Mouse (Mus musculus) CH12.LX (cell line): ENCODE measurements at regions not wholly inside any gene's neighbourhood (a gene's known extent, or its start where the extent isn't known, plus 50 kb on each side); places are given as distances from the start of the nearest gene placed in this dataset.

Source experiments
- DNase-seq: peaks from one replicate; pipeline ENCODE4 v3.0.0-alpha.2; 2013; ENCODE audit errors: extremely low read depth
- H3K27ac ChIP-seq: 2 replicates; pipeline ENCODE4 v1.5.1; 2012; ENCODE audit warnings: low read depth, mild to moderate bottlenecking, control low read depth, moderate library complexity; ENCODE audit not compliant: insufficient read depth
- H3K27me3 ChIP-seq: replicated peaks from 2 replicates; pipeline ENCODE3; 2012; ENCODE audit warnings: inconsistent platforms
- H3K36me3 ChIP-seq, 2 experiments: replicated peaks in 1 of 2; 2 replicates each; pipeline versions ENCODE3 to v1.6.1; 2012; ENCODE audit warnings: inconsistent platforms in 1 of 2, low read length in 1 of 2, mild to moderate bottlenecking in 1 of 2, mixed read lengths in 1 of 2, moderate library complexity in 1 of 2; ENCODE audit not compliant: control insufficient read depth in 1 of 2, insufficient read depth in 1 of 2
- H3K4me1 ChIP-seq, 2 experiments: 2 replicates each; pipeline ENCODE4 v1.6.1; 2012; ENCODE audit warnings: inconsistent platforms in 1 of 2, moderate library complexity in 1 of 2; ENCODE audit not compliant: insufficient read depth in 2 of 2, control insufficient read depth in 1 of 2
- H3K4me2 ChIP-seq: 2 replicates; pipeline ENCODE4 v1.6.1; 2012; ENCODE audit warnings: low read depth, mild to moderate bottlenecking, control low read depth; ENCODE audit not compliant: poor library complexity, insufficient read depth, severe bottlenecking
- H3K4me3 ChIP-seq, 3 experiments: fragments of 150-350 bp in 1 of 3; sonication (generic) in 1 of 3; replicated peaks in 1 of 3; 2 replicates each; pipeline versions ENCODE3 to v1.5.1; 2011 to 2012; ENCODE audit warnings: low read depth in 2 of 3, low read length in 2 of 3, mild to moderate bottlenecking in 2 of 3, moderate library complexity in 2 of 3, control low read depth in 1 of 3, improper control_type of control experiment in 1 of 3, inconsistent platforms in 1 of 3, mixed read lengths in 1 of 3; ENCODE audit not compliant: poor library complexity in 1 of 3
- H3K79me2 ChIP-seq: replicated peaks from 2 replicates; pipeline ENCODE4 v1.6.1; 2012; ENCODE audit warnings: mild to moderate bottlenecking, moderate library complexity; ENCODE audit not compliant: control insufficient read depth, poor library complexity, insufficient read depth, severe bottlenecking; ENCODE audit errors: extremely low read depth
- H3K9ac ChIP-seq: 2 replicates; pipeline ENCODE4 v1.6.1; 2012; ENCODE audit warnings: low read depth, mild to moderate bottlenecking, control low read depth, moderate library complexity; ENCODE audit not compliant: insufficient read depth
- H3K9me3 ChIP-seq: replicated peaks from 2 replicates; pipeline ENCODE3; 2012; ENCODE audit warnings: low read length, inconsistent platforms, mixed read lengths
- BHLHE40 ChIP-seq: IDR thresholded peaks from 2 replicates; pipeline ENCODE4 v1.6.1; 2011; ENCODE audit warnings: mild to moderate bottlenecking, low read depth, low read length, improper control_type of control experiment
- CHD2 ChIP-seq: IDR thresholded peaks from 2 replicates; pipeline ENCODE4 v1.6.1; 2011; ENCODE audit warnings: low read length, improper control_type of control experiment
- EP300 ChIP-seq: IDR thresholded peaks from 2 replicates; pipeline ENCODE4 v1.6.1; 2011; ENCODE audit warnings: low read length, improper control_type of control experiment
- IRF4 ChIP-seq: IDR thresholded peaks from 2 replicates; pipeline ENCODE4 v1.6.1; 2014; ENCODE audit warnings: low read depth, mild to moderate bottlenecking, inconsistent platforms, low read length, improper control_type of control experiment
- JUN ChIP-seq: IDR thresholded peaks from 2 replicates; pipeline ENCODE4 v1.6.1; 2011; ENCODE audit warnings: low read depth, mild to moderate bottlenecking, low read length, improper control_type of control experiment, moderate library complexity; ENCODE audit not compliant: insufficient read depth
- JUND ChIP-seq: conservative IDR thresholded peaks from 2 replicates; pipeline ENCODE4 v1.6.1; 2011; ENCODE audit warnings: low read depth, low read length, improper control_type of control experiment
- MAX ChIP-seq: IDR thresholded peaks from 2 replicates; pipeline ENCODE4 v1.6.1; 2011; ENCODE audit warnings: low read length, improper control_type of control experiment
- MXI1 ChIP-seq: IDR thresholded peaks from 2 replicates; pipeline ENCODE4 v1.6.1; 2011; ENCODE audit warnings: mild to moderate bottlenecking, low read depth, low read length, improper control_type of control experiment
- MYC ChIP-seq: IDR thresholded peaks from 2 replicates; pipeline ENCODE4 v1.6.1; 2011; ENCODE audit warnings: low read depth, mild to moderate bottlenecking, improper control_type of control experiment, low read length
- NELFE ChIP-seq: IDR thresholded peaks from 2 replicates; pipeline ENCODE4 v1.6.1; 2011; ENCODE audit warnings: low read depth, low read length, improper control_type of control experiment
- PAX5 ChIP-seq: IDR thresholded peaks from 2 replicates; pipeline ENCODE4 v1.6.1; 2012; ENCODE audit warnings: low read length, inconsistent platforms, mixed read lengths
- POLR2A ChIP-seq: IDR thresholded peaks from 2 replicates; pipeline ENCODE4 v1.6.1; 2011; ENCODE audit warnings: low read depth, mild to moderate bottlenecking, improper control_type of control experiment, low read length
- POLR2AphosphoS2 ChIP-seq: IDR thresholded peaks from 2 replicates; pipeline ENCODE4 v1.6.1; 2011; ENCODE audit warnings: low read depth, low read length, improper control_type of control experiment
- RAD21 ChIP-seq: IDR thresholded peaks from 2 replicates; pipeline ENCODE4 v1.6.1; 2011; ENCODE audit warnings: low read depth, mild to moderate bottlenecking, low read length, improper control_type of control experiment, moderate library complexity
- RCOR1 ChIP-seq: conservative IDR thresholded peaks from 2 replicates; pipeline ENCODE4 v1.6.1; 2012; ENCODE audit warnings: low read depth, mild to moderate bottlenecking, inconsistent platforms, low read length, improper control_type of control experiment
- SIN3A ChIP-seq: IDR thresholded peaks from 2 replicates; pipeline ENCODE4 v1.6.1; 2012; ENCODE audit warnings: low read length, improper control_type of control experiment, inconsistent platforms
- SMC3 ChIP-seq: IDR thresholded peaks from 2 replicates; pipeline ENCODE4 v1.6.1; 2011; ENCODE audit warnings: low read depth, low read length, improper control_type of control experiment
- TBP ChIP-seq: conservative IDR thresholded peaks from 2 replicates; pipeline ENCODE4 v1.6.1; 2011; ENCODE audit warnings: low read depth, low read length, improper control_type of control experiment
- UBTF ChIP-seq: IDR thresholded peaks from 2 replicates; pipeline ENCODE4 v1.6.1; 2012; ENCODE audit warnings: low read depth, mild to moderate bottlenecking, inconsistent platforms, low read length, improper control_type of control experiment, moderate library complexity
- USF1 ChIP-seq: IDR thresholded peaks from 2 replicates; pipeline ENCODE4 v1.6.1; 2014; ENCODE audit warnings: low read depth, mild to moderate bottlenecking, inconsistent platforms, low read length, improper control_type of control experiment
- USF2 ChIP-seq: conservative IDR thresholded peaks from 2 replicates; pipeline ENCODE4 v1.6.1; 2011; ENCODE audit warnings: low read depth, low read length, improper control_type of control experiment
- ZC3H11A ChIP-seq: IDR thresholded peaks from 2 replicates; pipeline ENCODE4 v1.6.1; 2012; ENCODE audit warnings: low read depth, mild to moderate bottlenecking, inconsistent platforms, low read length, improper control_type of control experiment
- ZMIZ1 ChIP-seq: IDR thresholded peaks from 2 replicates; pipeline ENCODE4 v1.6.1; 2012; ENCODE audit warnings: low read depth, mild to moderate bottlenecking, inconsistent platforms, low read length, improper control_type of control experiment
- ZNF384 ChIP-seq: IDR thresholded peaks from 2 replicates; pipeline ENCODE4 v1.6.1; 2012; ENCODE audit warnings: low read depth, low read length, improper control_type of control experiment, inconsistent platforms
- dilution Hi-C: fragments of 300-500 bp; cut with MboI; formaldehyde crosslinking; loops from 2 replicates; pipeline ENCODE4 v1.14.3; 2020; ENCODE audit warnings: low sequenced_read_pairs; ENCODE audit not compliant: extremely low pct_unique_long_range_greater_than_20kb, extremely low pct_ligation_motif_present
- in situ Hi-C: fragments of 300-500 bp; cut with MboI; formaldehyde crosslinking; loops from 3 replicates; pipeline ENCODE4 v1.14.3; 2019; ENCODE audit warnings: low sequenced_read_pairs, low pct_ligation_motif_present, low pct_unique_long_range_greater_than_20kb, mixed read lengths

DNA sequence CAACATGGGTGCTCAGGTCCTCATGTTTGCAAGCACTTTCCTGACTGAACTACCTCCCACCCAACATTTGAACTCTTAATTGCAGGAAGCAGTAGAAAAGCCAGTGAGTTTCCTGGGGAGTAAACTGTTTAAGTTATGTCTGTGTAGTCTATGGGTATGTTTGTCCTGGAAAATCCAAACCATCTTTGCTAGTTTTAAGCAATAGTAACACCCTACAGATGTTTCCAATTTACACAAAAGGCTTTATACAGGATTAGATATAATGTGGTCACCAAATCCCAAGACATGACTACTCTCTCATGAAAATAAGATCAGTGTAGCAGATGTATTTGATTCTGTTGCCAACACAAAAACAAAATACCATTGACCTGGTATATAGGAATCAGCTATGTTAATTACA, 421.1 kb upstream of the 4930452B06Rik start:
- dilution Hi-C loops = no loop called here

DNA sequence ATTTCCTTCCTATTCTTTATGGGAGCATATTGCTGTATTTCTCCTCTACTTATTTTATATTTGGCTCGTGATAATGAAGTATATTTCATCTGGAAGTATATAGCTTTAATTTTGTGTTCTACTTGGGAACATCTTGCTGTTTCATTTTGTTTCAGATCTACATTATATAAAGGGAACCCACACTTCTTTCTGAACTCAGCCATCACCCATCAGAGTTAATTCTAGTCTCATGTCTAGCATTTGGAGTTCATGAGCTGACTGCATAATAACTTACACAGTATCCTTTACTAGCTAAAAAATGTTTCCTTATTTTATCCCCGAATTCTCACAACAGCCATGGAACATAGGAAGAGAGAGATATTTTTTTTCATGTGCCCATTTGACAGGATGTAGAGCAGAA, 413.6 kb upstream of the 4930452B06Rik start:
- no peaks in the 10 kb centered on the region for H3K79me2 ChIP-seq
- H3K9me3 ChIP-seq = no peaks in the 10 kb centered on the region
- no peak overlapping the region for H3K9ac ChIP-seq
- no peaks in the 10 kb centered on the region for H3K27me3 ChIP-seq
- DNase-seq = no peak
- TF ChIP-seq IRF4 = no peak
- no peak for TF ChIP-seq POLR2A
- TF ChIP-seq UBTF = no peak
- no peak for TF ChIP-seq USF1
- no peak for TF ChIP-seq NELFE
- H3K27ac ChIP-seq = no peak overlapping the region
- H3K4me1 ChIP-seq = no peaks in the 10 kb centered on the region
- H3K4me2 ChIP-seq = no peak overlapping the region
- H3K4me3 ChIP-seq = no peak overlapping the region
- in situ Hi-C loops = no loop called here
- no peaks in the 10 kb centered on the region for H3K36me3 ChIP-seq
- dilution Hi-C loops = no loop called here

More for the DNA sequence above, 421.1 kb upstream of the 4930452B06Rik start:
- no peak overlapping the region for H3K9ac ChIP-seq
- no peaks in the 10 kb centered on the region for H3K36me3 ChIP-seq
- peaks cover 0 to 29% of the 10 kb centered on the region in 2 experiments; a peak in 2 of 4 replicates for H3K4me1 ChIP-seq
- H3K27ac ChIP-seq = no peak overlapping the region
- no peak overlapping the region for H3K4me3 ChIP-seq
- in situ Hi-C loops = no loop called here
- TF ChIP-seq SMC3 = no peak
- no peak for TF ChIP-seq CHD2
- TF ChIP-seq EP300 = no peak
- no peak for TF ChIP-seq POLR2AphosphoS2
- no peak for TF ChIP-seq MXI1
- TF ChIP-seq RCOR1 = no peak
- no peak for TF ChIP-seq MYC
- no peak for TF ChIP-seq JUND
- no peak for TF ChIP-seq ZNF384
- no peak overlapping the region for H3K4me2 ChIP-seq
- no peaks in the 10 kb centered on the region for H3K27me3 ChIP-seq
- no peaks in the 10 kb centered on the region for H3K9me3 ChIP-seq
- no peak for DNase-seq
- no peaks in the 10 kb centered on the region for H3K79me2 ChIP-seq

- Histone ChIP-seq H3K27ac (no peak overlapping the region), H3K36me3 (no peaks in the 10 kb centered on the region), H3K9ac (no peak overlapping the region)
- in situ Hi-C loops = no loop called here
- dilution Hi-C loops = no loop called here
- DNase-seq = no peak
- TF ChIP-seq USF2 (no peak), PAX5 (no peak), USF1 (no peak), MAX (no peak), NELFE (no peak), ZC3H11A (no peak), BHLHE40 (no peak), UBTF (no peak), SIN3A (no peak), SMC3 (no peak), TBP (no peak), JUN (no peak), ZMIZ1 (no peak), RCOR1 (no peak), RAD21 (no peak), ZNF384 (no peak)
- TF ChIP-seq, all 38 proteins: peak for 0
- Histone ChIP-seq H3K79me2 (no peaks in the 10 kb centered on the region), H3K4me1 (no peaks in the 10 kb centered on the region), H3K4me3 (no peak overlapping the region), H3K27me3 (no peaks in the 10 kb centered on the region), H3K4me2 (no peak overlapping the region), H3K9me3 (no peaks in the 10 kb centered on the region)
Observed at GRCm38 (mm10) chr14:9079014-9079413, 413.0 kb upstream of the 4930452B06Rik start.
